Mouse (Mus musculus) megakaryocyte-erythroid progenitor cell, adult 5-6 weeks (primary cell): ENCODE measurements around the gene Mfsd12. TPM values are rescaled to one million over a fixed set of nuclear protein-coding genes. Genes with fewer than 3 reads are reported as not detected.

ENCODE experiments used
- ATAC-seq: replicated peaks from 2 replicates; pipeline ENCODE4 v1.8.0; 2016; ENCODE audit warnings: mild to moderate bottlenecking, inconsistent platforms; ENCODE audit not compliant: severe bottlenecking, poor library complexity, low FRiP score, low TSS enrichment
- total RNA-seq, 2 experiments: library from RNA; stranded (forward) in 1 of 2; stranded (reverse) in 1 of 2; fragments of 200-1000, 215-1000 nt in 1 of 2; fragments of >200 nt in 1 of 2; fragmentation: Nextera tagmentation in 1 of 2; gene quantifications; 2 replicates each; pipeline ENCODE4 v1.2.3; 2014 to 2017

The Mfsd12 gene
- total RNA-seq, 2 experiments from 2014 or later: 13.9 to 15.7 TPM

DNA sequence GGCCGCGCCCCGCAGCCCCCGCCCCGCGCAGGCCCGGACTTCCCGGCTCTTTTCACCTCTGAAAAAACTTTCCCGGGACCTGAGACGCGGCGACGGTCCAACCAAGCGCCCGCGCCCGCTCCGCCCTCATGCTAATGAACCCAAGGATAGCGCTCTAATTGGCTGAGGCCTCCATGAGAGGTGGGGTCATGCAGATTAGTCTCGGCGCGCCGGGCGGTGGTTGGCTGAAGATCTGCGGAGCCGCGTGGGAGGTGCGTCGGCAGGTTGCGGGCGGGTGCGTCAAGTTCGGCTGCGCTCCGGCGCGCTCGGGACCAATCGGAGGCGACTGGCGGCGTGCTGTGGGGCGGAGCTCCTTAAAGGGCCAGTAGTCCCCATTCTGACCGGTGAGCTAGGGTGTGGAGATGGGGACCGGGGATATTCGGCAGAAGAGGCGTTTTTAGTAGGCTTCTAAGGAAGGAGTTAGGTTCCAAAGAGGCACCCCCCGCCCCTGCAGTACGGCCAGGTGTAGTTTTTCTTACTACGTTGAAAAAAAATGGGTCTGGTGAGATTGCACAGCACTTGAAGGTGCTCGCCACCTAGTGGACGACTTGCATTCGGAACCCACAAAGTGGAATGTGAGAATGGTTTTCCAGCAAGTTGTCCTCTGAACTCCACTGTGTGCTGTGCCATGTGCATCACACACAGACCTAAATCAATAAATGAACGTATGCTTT lies 6.8 kb upstream of the Mfsd12 start, which contains the start of gene Hmg20b:
Gene Hmg20b (minus strand): TSS at position 130 of the 713 bp plus-strand sequence.
- peak; percentile 83 for ATAC-seq

DNA sequence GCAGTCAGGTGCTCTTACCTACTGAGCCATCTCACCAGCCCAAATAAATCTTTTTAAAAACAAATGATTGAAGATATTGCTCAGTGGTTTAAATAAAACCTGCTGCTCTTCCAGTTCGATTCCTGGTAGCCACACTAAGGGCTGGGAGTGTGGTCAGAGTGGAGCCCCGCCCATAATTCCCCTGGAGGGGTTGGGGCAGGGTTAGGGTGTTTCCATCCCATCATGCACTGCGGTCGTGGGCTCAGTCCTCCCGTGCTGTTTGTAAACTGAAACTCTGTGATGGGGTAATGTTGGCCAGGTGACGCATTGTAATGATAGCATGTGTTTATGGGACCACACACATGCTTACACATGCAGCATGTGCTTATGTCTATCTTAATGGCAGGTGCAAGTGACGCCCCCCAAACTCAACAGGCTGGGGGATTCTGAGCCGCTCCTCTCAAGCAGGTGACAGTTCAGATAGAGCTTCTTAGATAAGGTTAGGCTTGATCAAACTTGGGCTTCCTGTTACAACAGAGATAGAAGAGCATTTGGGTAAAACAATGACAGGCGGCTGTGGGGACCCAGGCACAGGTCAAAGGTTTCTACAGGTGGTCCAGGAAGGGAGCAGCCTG lies 5.5 kb upstream of the Mfsd12 start:
- ATAC-seq: peak; percentile 19

GRCm38 (mm10) chr10:81354738-81355477 lies 2.4 kb upstream of the Mfsd12 start:
- no peak for ATAC-seq

DNA sequence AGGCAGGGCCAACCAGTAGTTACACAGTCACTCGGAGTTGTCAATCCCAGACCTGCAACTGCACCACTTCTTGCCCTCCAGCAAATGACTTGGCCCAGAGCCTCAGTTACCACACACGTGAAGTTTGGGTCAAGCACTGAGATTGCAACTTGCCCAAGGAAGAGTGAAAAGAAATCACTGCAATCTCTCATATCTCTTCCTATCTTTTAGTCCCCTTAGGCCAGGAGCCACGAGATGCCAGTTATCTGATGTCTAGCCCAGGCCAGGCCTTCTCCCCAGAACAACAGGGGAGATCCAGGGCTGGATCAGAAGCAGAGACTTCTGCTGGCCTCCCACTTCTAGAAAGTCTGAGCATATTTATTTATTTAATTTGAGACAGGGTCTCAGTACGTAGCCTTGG lies 1.8 kb upstream of the Mfsd12 start:
- ATAC-seq: no peak

- no peak for ATAC-seq
These were observed 820 bp upstream of the Mfsd12 start for GRCm38 (mm10) chr10:81356352-81356990.

- no peak for ATAC-seq
These were observed 918 bp downstream of the Mfsd12 start for GRCm38 (mm10) chr10:81358209-81358608.

GRCm38 (mm10) chr10:81358841-81359240 lies 1.6 kb downstream of the Mfsd12 start:
- no peak for ATAC-seq

DNA sequence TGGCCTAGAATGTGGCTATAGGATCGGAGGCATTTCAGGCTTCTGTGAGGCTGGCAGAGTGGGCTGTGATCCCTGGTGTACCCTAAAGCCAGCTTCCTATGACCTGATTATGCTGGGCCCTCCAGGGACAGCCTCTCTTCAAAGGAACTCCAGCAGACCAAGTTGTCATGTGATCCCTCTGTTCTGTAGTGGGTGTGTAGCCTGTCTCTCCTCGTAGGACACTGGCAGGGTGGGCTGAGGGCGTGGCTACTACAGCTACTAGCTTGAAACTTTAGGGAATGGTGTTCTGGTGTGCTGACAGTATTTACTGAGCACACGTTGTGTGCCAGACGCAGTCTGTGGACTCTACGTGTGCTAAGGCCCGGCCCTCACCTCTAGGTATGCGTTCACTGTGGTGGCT lies 3.4 kb downstream of the Mfsd12 start:
- no peak for ATAC-seq

GRCm38 (mm10) chr10:81362336-81362949 lies 5.2 kb downstream of the Mfsd12 start:
- ATAC-seq: peak; percentile 74

- ATAC-seq: no peak
These were observed 6.4 kb downstream of the Mfsd12 start for GRCm38 (mm10) chr10:81363436-81364346.

DNA sequence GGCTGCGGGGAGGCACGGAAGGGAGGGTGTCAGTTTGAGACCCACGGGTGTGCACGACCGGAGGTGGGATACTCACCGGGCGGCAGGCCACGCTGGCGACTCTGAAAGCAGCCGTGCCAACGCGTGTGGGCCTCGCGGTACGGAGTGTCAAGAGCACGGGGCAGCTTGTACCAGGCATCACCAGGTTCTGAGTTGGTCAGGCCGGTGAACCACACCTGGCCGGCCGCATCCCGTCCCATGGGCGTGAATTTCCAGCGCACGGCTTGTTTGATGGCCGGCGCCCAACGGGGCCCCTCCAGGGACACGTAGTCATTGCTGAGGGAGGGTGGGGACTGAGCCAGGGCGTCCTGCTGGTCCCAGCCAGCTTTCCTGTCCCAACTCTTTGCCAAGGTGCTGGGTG lies 7.4 kb downstream of the Mfsd12 start:
- ATAC-seq: no peak

DNA sequence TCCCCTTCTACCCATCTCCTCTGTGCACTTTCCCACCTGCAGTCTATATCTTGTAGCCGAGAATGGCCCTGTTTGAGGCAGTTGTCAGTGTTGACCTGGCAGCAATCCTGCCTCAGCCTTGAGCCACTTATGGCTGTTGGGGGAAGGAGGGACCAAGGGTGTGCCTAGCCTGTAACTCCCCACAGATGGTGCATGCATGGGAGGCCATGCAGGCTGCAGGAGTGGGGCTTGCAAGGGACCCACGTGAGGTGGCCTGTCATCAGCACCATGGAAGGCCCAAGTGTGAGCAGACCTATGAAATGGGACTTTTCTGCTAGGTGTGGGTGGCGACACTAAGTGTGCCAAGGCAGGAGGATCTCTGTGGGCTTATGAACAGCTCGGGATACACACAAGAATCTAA lies 7.8 kb downstream of the Mfsd12 start:
- ATAC-seq: no peak

DNA sequence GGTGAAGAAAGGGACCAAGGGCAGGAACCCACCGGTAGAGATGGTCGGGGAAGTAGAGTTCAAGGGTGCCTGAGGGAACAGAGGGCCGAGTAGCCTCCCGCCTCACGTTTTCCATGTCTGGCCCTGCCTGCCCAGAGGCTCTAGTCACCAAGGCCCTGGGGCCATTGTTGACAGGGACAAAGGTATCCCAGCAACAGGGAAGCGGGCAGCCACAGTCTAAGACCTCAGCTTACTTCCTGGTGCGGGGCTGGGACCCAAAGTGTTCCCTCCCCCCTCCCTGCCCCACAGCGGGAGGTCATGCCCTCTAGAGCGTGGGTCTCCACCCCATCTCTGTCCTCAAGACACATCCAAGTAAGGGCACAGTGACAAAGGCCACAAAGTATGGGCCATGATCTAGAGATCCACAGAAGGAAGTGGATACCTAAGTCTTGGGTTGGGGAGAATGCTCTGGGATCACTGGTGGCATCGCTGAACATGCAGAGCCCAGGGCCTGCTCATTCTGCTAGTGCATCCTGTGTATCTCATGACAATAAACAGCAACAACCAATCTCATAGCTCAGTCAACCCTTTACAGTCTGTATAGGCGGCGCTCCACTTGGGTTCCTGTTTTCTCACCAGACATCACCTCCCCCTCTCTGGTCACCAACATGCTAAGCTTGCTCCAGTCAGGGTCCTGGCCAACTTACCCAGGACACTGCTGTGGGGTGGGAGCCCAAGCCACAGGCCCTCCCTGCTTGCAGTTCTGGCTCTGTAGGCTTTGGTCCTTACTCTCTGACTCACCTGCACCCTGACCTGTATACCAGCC lies 8.6 kb downstream of the Mfsd12 start, which contains the start of gene 4930404N11Rik:
Gene 4930404N11Rik (minus strand): TSS at position 145 of the 805 bp plus-strand sequence.
- ATAC-seq: no peak

- no peak for ATAC-seq
These were observed 9.4 kb downstream of the Mfsd12 start for GRCm38 (mm10) chr10:81366477-81367206.

DNA sequence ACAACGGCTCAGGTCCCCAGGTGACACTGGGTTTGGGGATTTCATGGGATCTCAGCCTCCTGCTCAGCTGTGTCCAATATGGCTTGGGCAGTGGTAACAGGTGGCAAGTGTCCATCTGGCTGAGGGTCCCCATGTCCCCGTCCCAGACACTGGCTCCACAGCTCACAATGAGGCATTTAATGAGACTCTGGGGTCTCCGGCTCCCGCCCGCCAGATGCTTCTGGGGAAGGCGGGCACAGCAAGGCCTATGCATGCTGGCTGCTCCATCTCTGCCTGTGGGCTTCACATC lies 9.9 kb downstream of the Mfsd12 start:
- ATAC-seq: no peak

- no peak for ATAC-seq
These were observed 18.0 kb downstream of the Mfsd12 start for GRCm38 (mm10) chr10:81375322-81375721.
